Mouse (Mus musculus) c-Kit-positive CD71-negative TER-119-negative erythroid progenitor cells, embryonic 14.5 days (primary cell): ENCODE results near the gene Gm26558.

Experiments
- DNase-seq: peaks from one replicate; pipeline ENCODE4 v3.0.0-alpha.2; 2013; ENCODE audit warnings: low read depth

Gene Gm26558

GRCm38 (mm10) chr2:70647681-70648080, 14.2 kb downstream of the Gm26558 start:
- no peak for DNase-seq

GRCm38 (mm10) chr2:70645266-70645780, 16.6 kb downstream of the Gm26558 start:
- DNase-seq = no peak

- no peak for DNase-seq
Observed at GRCm38 (mm10) chr2:70642971-70643565, 18.8 kb downstream of the Gm26558 start.

- no peak for DNase-seq
Observed at GRCm38 (mm10) chr2:70640968-70641367, 20.9 kb downstream of the Gm26558 start.

GRCm38 (mm10) chr2:70634028-70634690, 27.7 kb downstream of the Gm26558 start:
- no peak for DNase-seq

- no peak for DNase-seq
Observed at GRCm38 (mm10) chr2:70632412-70632811, 29.5 kb downstream of the Gm26558 start.

GRCm38 (mm10) chr2:70631321-70631720, 30.6 kb downstream of the Gm26558 start:
- DNase-seq = no peak

- no peak for DNase-seq
Observed at GRCm38 (mm10) chr2:70629921-70630320, 32.0 kb downstream of the Gm26558 start.

- DNase-seq = no peak
Observed at GRCm38 (mm10) chr2:70629339-70629761, 32.6 kb downstream of the Gm26558 start.

GRCm38 (mm10) chr2:70628397-70628796, 33.5 kb downstream of the Gm26558 start:
- DNase-seq = no peak

GRCm38 (mm10) chr2:70625761-70626160, 36.1 kb downstream of the Gm26558 start:
- DNase-seq = no peak

GRCm38 (mm10) chr2:70622244-70622643, 39.7 kb downstream of the Gm26558 start:
- DNase-seq = no peak

GRCm38 (mm10) chr2:70620225-70620624, 41.7 kb downstream of the Gm26558 start:
- no peak for DNase-seq

- no peak for DNase-seq
Observed at GRCm38 (mm10) chr2:70619232-70619835, 42.6 kb downstream of the Gm26558 start.

GRCm38 (mm10) chr2:70616617-70617016, 45.3 kb downstream of the Gm26558 start:
- no peak for DNase-seq

GRCm38 (mm10) chr2:70616076-70616475, 45.8 kb downstream of the Gm26558 start:
- DNase-seq = no peak

- DNase-seq = no peak
Observed at GRCm38 (mm10) chr2:70614745-70615351, 47.1 kb downstream of the Gm26558 start.
